Mouse (Mus musculus) embryo, embryonic 11 days (tissue): ENCODE data around the gene Eif3m.

Experiments used
- DNase-seq: peaks from one replicate; pipeline ENCODE4 v3.0.0-alpha.2; 2015

Eif3m gene

DNA sequence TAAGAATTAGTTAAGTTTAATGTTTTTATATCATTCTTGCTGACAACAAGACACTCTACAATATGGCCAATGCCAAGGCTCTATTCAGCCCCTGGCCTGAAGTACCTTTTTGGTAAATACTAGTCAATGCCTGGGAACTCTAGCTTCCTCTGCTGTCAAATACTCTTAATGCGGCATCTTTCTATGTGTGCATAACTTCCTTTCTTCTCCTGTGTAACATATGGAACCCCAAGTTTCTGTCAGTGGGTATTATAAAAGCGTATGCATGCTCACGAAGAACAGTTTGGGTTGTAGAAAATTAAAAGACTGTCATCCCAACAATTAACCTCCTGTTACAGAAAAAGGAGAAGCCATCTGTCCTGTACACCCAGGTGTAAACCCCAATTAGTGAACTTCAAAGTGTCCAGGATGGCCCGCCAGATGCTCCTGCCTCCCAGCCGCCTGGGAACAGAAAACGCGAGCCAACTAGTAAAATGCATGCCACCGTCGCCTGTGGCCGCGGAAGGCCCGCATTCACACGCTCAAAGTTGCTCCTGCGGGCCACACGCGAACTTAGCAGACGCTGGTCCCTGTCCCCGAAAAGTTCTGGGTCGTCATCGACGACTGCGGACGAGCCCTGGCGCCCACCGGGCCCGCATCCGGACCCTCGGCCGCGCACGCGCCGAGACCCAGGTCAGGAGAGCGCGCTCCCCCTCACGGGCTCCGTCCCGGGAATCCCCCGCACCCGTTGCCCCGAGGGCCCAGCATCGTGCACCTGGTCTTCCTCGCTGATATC, 501 bp downstream of the Eif3m start:
- DNase-seq: no peak

DNA sequence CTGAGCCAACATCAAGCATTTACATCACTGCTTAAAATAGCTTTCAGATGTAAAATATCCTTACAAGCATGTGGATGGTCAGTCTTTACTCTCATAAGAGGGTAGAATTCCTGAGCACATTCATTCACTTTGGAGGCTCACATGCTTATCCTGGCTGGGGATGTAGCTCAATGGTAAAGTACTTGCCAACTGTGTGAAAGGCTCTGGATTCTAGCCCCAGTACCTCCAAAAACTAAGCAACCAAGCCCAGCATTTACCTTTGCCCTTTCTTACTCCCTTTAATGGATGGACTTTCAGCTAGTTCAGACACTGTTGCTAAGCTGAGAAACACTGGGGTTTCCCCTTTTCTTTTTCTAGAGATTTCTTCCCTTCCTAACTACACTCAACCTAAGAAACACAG, 9.6 kb downstream of the Eif3m start:
- DNase-seq: no peak

DNA sequence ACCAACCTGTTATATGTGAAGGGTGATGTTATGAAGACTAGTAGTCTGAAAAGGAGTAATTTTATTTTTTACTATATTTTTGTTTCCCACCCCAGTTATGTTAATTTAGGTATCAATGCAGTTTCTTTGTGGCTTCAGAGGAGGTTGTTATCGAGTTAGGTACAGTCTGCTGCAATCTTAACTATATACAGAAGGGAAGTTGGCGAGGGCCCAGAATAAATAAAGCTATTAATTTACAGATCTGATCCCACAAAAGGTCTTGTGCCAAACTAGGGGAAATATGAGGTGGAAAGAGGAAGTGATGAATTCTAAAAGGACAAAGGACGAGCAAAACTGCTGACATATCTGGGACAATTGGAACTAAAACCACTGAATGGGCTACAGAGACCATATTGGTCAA, 20.7 kb downstream of the Eif3m start:
- DNase-seq: no peak

DNA sequence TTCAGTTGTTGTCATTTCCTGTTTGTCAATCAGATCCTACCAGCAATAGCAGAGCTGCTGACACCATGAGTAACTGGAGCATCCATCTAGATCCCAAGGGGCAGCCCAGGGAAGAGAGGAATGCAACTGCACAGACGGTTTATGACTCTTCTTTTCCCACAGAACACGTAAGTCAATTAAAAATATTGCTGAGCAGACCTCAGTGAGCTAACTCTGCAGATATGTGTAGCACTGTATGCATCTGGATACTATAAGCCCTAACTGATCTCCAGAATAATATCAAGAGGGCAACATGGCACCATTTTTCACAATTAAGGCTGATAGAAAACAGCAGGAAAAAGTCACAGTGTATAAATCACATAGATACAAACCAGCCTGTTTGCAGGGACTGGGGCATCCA, 22.4 kb downstream of the Eif3m start:
- DNase-seq: peak; percentile 34

DNA sequence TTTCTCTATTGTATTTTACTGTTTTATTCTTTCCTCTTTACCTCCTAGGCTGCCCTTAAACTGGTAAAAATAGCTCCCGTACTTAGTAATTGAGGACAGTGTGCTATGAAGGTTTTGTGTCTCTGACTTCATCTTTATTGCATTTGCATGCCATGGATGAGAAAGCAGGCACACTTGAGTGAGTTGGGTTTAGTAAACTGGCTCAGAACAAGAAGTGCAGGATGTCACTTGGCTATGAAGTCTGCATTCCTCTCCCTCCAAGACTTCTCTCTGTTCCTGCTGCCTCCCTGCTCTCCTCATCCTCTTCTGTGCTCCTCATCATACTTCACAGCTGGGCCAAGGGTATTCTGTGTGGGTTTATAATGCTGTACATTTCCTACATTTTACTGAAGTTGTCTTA, 27.9 kb downstream of the Eif3m start:
- no peak for DNase-seq

DNA sequence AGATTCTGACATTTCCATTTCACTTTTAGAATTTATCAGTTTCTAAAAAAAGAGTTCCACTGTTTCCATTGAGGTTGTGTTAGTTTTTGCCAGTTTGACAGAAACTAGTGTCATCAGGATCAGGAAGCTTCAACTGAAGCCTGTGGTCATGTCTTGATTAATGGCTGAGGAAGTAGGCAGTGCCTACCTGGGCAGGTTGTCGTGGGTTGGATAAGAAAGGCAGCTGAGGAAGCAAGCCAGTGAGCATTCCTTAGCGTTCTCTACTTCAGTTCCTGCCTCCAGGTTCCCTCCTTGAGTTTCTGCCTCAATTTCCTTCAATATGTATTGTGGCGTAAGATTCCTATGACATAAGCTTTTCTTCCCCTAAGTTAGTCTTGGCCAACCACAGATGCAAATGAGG, 31.1 kb downstream of the Eif3m start:
- no peak for DNase-seq

DNA sequence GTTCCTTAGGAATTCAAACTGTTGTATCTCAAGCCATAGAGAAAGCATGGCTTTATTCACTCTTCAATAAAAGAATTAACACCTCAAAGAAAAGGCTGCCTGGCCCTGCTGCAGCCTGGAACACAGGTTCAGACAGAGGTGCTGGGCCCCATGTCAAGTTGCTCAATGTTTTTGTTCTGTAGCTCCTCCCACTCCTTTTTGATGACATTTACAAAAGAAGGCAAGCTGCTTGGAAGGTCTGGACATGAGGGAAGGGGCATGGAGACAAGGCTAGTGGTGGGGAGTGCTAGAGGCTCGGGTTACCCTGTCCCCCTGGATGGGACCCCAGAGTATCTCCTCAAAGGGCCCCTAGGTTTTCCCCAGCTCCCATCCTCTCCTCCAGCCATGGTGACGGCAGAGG, 35.2 kb downstream of the Eif3m start:
- peak; percentile 10 for DNase-seq

DNA sequence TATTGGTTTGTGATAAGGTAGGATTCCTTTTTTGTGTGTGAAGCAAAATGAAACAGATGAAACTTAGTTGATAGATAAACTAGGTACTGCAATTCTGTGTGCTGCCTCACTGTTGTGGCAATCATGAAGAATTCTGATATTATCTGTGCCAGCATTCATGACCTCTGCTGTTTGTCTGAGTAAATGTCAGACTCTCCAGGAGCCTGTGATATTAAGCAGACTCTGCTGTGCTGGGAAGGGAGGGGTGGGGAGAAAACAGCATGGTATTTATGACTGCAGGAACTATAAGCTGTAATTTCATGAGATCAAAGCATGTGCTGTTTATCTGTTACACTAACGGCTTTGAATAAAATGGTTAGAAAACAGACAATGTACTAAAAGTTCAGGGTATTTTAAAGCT, 52.4 kb downstream of the Eif3m start:
- DNase-seq: peak; percentile 26
